Mouse (Mus musculus) lung, embryonic 15.5 days (tissue): ENCODE measurements around the gene Wnt9a. TPM values are rescaled to one million over a fixed set of nuclear protein-coding genes. Genes with fewer than 3 reads are reported as not detected.
A peak's percentile ranks its signal among the peaks of the same experiment; 100 is the strongest.

Source experiments
- ATAC-seq: fragments of 200-750 bp; cut with Nextera tagmentation; 2 replicates; pipeline ENCODE4 v1.8.0; 2017; ENCODE audit warnings: moderate number of reproducible peaks, borderline replicate concordance; ENCODE audit not compliant: low FRiP score, low TSS enrichment; ENCODE audit errors: extremely low read depth
- H3K27ac ChIP-seq: fragments of 300-500 bp; sonication (generic); 2 replicates; pipeline ENCODE4 v1.5.1; 2015; ENCODE audit warnings: moderate library complexity, mild to moderate bottlenecking, inconsistent platforms
- H3K27me3 ChIP-seq: fragments of 300-500 bp; sonication (generic); 2 replicates; pipeline ENCODE4 v1.6.1; 2015; ENCODE audit warnings: inconsistent platforms
- H3K36me3 ChIP-seq: fragments of 300-500 bp; sonication (generic); 2 replicates; pipeline ENCODE4 v1.6.1; 2015; ENCODE audit warnings: inconsistent platforms
- H3K4me1 ChIP-seq: fragments of 300-500 bp; sonication (generic); 2 replicates; pipeline ENCODE4 v1.6.1; 2015; ENCODE audit warnings: inconsistent platforms
- H3K4me2 ChIP-seq: fragments of 300-500 bp; sonication (generic); 2 replicates; pipeline ENCODE4 v1.6.1; 2015; ENCODE audit warnings: inconsistent platforms, mild to moderate bottlenecking, moderate library complexity
- H3K4me3 ChIP-seq: fragments of 300-500 bp; sonication (generic); 2 replicates; pipeline ENCODE4 v1.5.1; 2015; ENCODE audit warnings: mild to moderate bottlenecking, inconsistent platforms
- H3K9ac ChIP-seq: fragments of 300-500 bp; sonication (generic); 2 replicates; pipeline ENCODE4 v1.6.1; 2015; ENCODE audit warnings: inconsistent platforms
- H3K9me3 ChIP-seq: fragments of 300-500 bp; sonication (generic); 2 replicates; pipeline ENCODE4 v1.6.1; 2016; ENCODE audit warnings: inconsistent platforms
- WGBS: fragments of 180-500 bp; shearing (Covaris S2); methylation state at CpG from one replicate; pipeline ENCODE4 v1.1.7; 2015; 5-methylcytosine and 5-hydroxymethylcytosine counted together
- polyA plus RNA-seq: library from polyadenylated mRNA; unstranded; fragments of >200 nt; fragmentation: Nextera tagmentation; extraction: Ambion mirVana; gene quantifications from 2 replicates; pipeline ENCODE4 v1.2.1, GENCODE M21; 2015

Gene Wnt9a
- 3.0 and 3.1 TPM in 2 replicates for polyA plus RNA-seq

DNA sequence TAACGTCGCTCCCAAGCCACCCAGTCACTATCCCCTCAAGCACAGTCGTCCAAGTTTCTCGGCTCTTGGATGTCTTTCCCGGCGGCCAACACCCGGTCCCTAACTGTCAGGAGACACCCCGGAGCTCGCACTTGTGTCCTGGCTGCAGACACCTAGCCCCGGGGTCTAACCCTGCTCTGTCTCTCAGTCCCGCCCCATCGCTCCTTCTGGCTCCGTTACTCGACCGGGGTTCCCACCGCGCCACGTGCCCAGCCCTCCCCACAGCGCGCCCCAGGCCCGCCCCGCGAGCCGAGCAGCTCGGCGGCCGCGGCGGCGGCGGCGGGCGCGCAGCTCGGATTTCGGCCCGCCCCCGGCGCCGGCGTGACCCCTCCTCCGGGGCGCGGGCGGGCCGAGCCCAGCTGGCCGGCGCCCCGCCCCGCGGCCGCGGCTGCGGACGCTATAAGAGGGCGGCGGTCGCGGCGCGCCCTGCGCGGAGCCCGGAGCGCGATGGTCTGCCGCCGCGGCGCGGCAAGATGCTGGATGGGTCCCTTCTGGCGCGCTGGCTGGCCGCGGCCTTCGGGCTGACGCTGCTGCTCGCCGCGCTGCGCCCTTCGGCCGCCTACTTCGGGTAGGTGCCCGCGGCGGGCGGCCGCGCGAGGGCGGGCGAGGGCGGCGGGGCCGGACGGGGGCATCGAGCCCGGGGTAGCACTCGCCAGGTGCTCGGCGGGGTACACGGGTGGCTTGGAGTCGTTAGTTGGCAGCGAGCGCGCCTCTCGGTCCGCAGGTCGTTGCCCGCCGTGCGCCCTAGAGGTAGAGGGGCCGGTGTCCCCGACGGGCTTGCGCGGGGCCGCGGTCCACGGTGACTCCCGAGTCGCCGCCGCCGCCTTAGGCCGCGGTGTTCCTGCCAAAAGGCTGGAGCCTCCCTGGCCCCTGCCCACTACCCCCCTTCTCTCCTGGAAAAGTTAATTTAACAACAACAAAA lies at the start of gene Wnt9a:
Wnt9a (plus strand) TSS at position 468 of the 961 bp plus-strand sequence.
- Histone ChIP-seq H3K4me3 (peak within 1 kb of the TSS; percentile 61), H3K4me1 (peaks cover 49% of the 10 kb centered on the region), H3K9ac (peak within 1 kb of the TSS; percentile 66), H3K9me3 (no peaks in the 10 kb centered on the region), H3K4me2 (peak within 1 kb of the TSS; percentile 98), H3K36me3 (no peaks in the 10 kb centered on the region), H3K27me3 (peaks cover 83% of the 10 kb centered on the region), H3K27ac (peak within 1 kb of the TSS; percentile 45; the same call in 1 of the 2 replicates)
- WGBS, result under 1% methylated on average over 93 of the region's 128 CpGs
- peak; percentile 86 for ATAC-seq

- Histone ChIP-seq H3K9me3 (no peaks in the 10 kb centered on the region), H3K9ac (no peak overlapping the region), H3K27ac (no peak overlapping the region), H3K4me3 (no peak overlapping the region), H3K36me3 (no peaks in the 10 kb centered on the region), H3K4me1 (peaks cover 14% of the 10 kb centered on the region), H3K4me2 (no peak overlapping the region), H3K27me3 (peaks cover 12% of the 10 kb centered on the region)
- ATAC-seq, result no peak
- 52% methylated on average over 7 of the region's 7 CpGs for WGBS
Observed at GRCm38 (mm10) chr11:59259647-59260046, 47.1 kb upstream of the Wnt9a start.

GRCm38 (mm10) chr11:59260706-59261493 lies 45.8 kb upstream of the Wnt9a start:
- H3K4me2 ChIP-seq, result no peak overlapping the region
- H3K27ac ChIP-seq, result peak overlapping the region; percentile 62; the same call in 1 of the 2 replicates
- peaks cover 16% of the 10 kb centered on the region for H3K4me1 ChIP-seq
- peak; percentile 68; the same call in 1 of the 2 replicates for ATAC-seq
- H3K9ac ChIP-seq, result no peak overlapping the region
- H3K27me3 ChIP-seq, result peaks cover 24% of the 10 kb centered on the region
- 51% methylated on average over 10 of the region's 10 CpGs for WGBS
- no peak overlapping the region for H3K4me3 ChIP-seq
- H3K9me3 ChIP-seq, result no peaks in the 10 kb centered on the region
- H3K36me3 ChIP-seq, result no peaks in the 10 kb centered on the region

GRCm38 (mm10) chr11:59262308-59262707 lies 44.4 kb upstream of the Wnt9a start:
- Histone ChIP-seq H3K36me3 (no peaks in the 10 kb centered on the region), H3K9me3 (no peaks in the 10 kb centered on the region), H3K4me1 (peaks cover 16% of the 10 kb centered on the region), H3K9ac (no peak overlapping the region), H3K4me2 (no peak overlapping the region), H3K4me3 (no peak overlapping the region), H3K27ac (no peak overlapping the region), H3K27me3 (peaks cover 37% of the 10 kb centered on the region)
- no peak for ATAC-seq

DNA sequence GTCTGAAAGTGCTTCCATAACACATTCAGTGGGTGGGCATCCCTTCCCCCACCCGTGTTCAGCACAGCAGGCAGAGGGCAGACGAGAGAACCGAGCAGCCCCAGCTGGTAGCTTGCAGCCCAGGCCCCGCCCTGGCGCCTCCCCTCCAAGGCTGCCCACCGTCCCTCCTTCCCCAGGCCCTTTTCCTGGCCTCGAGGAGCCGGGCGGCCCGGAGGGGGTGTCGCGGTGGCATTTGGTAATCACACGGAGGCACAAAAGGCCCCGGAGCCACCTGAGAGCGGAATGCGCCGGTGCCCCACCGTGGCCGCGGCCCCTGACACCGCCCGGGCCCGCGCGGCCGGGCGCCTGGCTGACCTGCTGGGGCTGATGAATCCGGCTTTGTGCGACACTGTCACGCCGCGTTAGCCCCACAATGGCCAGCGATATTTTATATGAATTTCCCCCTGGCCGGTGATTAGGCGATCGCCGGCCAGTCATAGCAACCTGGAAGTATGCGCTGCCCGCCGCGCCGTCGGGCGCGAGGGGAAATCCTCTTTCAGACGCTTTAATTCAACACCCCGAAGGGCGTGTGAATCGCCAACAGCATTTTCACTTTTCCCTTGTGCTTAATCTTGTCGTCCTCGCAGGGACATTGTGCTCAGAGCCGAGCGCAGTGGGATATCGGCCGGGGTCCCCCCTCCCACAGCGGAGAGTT lies 42.7 kb upstream of the Wnt9a start:
- no peak overlapping the region for H3K27ac ChIP-seq

DNA sequence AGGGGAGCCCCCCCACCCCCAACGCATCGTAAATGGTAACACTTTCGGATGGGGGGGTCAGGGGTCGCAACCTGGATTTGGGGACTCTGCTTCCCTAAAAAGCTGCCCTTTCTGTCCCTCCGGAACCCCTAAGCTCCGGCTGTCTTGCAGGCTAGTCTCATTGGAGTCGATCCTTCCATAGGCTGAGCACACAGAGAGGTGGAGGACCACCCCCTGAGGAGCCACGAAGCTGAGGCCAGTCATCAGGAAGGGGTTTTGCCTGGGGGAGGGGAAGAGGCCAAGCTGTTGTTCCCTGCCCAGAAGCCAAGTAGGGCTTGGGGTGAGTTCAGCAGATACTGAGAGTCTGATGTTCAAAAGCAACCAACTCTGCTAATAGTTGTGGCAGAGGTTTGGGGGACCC lies 42.1 kb upstream of the Wnt9a start:
- H3K4me3 ChIP-seq, result peak overlapping the region; percentile 45
- WGBS, result 9% methylated on average over 8 of the region's 8 CpGs
- H3K36me3 ChIP-seq, result no peaks in the 10 kb centered on the region
- peaks cover 16% of the 10 kb centered on the region for H3K4me1 ChIP-seq
- H3K4me2 ChIP-seq, result peak overlapping the region; percentile 83
- peaks cover 37% of the 10 kb centered on the region for H3K27me3 ChIP-seq
- no peak for ATAC-seq
- H3K9ac ChIP-seq, result peak overlapping the region; percentile 54
- H3K27ac ChIP-seq, result no peak overlapping the region
- H3K9me3 ChIP-seq, result no peaks in the 10 kb centered on the region

More for the DNA sequence above, 42.7 kb upstream of the Wnt9a start:
- whole genome bisulfite sequencing, result 2% methylated on average over 54 of the region's 56 CpGs
- peaks cover 37% of the 10 kb centered on the region for H3K27me3 ChIP-seq
- peak; percentile 66; the same call in 1 of the 2 replicates for ATAC-seq
- H3K4me3 ChIP-seq, result peak overlapping the region; percentile 45
- peak overlapping the region; percentile 54 for H3K9ac ChIP-seq
- H3K4me1 ChIP-seq, result peaks cover 16% of the 10 kb centered on the region
- no peaks in the 10 kb centered on the region for H3K36me3 ChIP-seq
- H3K4me2 ChIP-seq, result peak overlapping the region; percentile 83
- no peaks in the 10 kb centered on the region for H3K9me3 ChIP-seq

- 53% methylated on average over 8 of the region's 8 CpGs for WGBS
- ATAC-seq, result no peak
- Histone ChIP-seq H3K9ac (no peak overlapping the region), H3K4me1 (peaks cover 16% of the 10 kb centered on the region), H3K36me3 (no peaks in the 10 kb centered on the region), H3K4me3 (no peak overlapping the region), H3K27ac (no peak overlapping the region), H3K9me3 (no peaks in the 10 kb centered on the region), H3K27me3 (peaks cover 37% of the 10 kb centered on the region), H3K4me2 (no peak overlapping the region)
Observed at GRCm38 (mm10) chr11:59265154-59265813, 41.4 kb upstream of the Wnt9a start.

GRCm38 (mm10) chr11:59266727-59267126 lies 40.0 kb upstream of the Wnt9a start:
- Histone ChIP-seq H3K9ac (no peak overlapping the region), H3K27me3 (peaks cover 37% of the 10 kb centered on the region), H3K36me3 (no peaks in the 10 kb centered on the region), H3K27ac (no peak overlapping the region), H3K4me3 (no peak overlapping the region), H3K4me1 (peaks cover 16% of the 10 kb centered on the region), H3K4me2 (no peak overlapping the region), H3K9me3 (no peaks in the 10 kb centered on the region)
- WGBS, result 32% methylated on average over 6 of the region's 6 CpGs
- ATAC-seq, result no peak

DNA sequence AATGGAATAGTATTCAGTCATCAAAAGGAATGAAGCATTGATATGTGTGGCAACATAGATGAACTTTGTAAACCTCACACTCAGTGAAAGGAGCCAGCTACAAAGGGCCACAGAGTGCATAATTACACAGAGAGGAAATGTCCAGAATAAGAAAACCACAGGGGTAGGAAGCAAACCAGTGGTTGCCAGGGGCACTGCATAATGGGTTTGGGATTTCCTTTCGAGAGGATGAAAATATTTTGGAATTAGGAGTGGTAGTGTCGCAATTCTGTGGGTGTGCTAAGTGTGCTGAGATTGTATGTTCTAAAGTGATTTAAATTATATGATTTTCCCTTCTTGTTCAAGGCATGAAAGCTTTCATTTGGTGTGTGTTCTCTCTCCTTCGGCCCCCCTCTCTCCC lies 32.5 kb upstream of the Wnt9a start:
- Histone ChIP-seq H3K27ac (no peak overlapping the region), H3K4me1 (no peaks in the 10 kb centered on the region), H3K27me3 (peaks cover 25% of the 10 kb centered on the region; the same call in 1 of the 2 replicates), H3K9me3 (no peaks in the 10 kb centered on the region), H3K4me2 (no peak overlapping the region), H3K36me3 (no peaks in the 10 kb centered on the region), H3K4me3 (no peak overlapping the region), H3K9ac (no peak overlapping the region)
- ATAC-seq, result no peak
- 87% methylated on average over 2 of the region's 3 CpGs for WGBS

GRCm38 (mm10) chr11:59276877-59277276 lies 29.9 kb upstream of the Wnt9a start:
- WGBS, result 23% methylated on average over 2 of the region's 2 CpGs
- H3K27ac ChIP-seq, result no peak overlapping the region
- no peak for ATAC-seq
- no peak overlapping the region for H3K4me2 ChIP-seq
- H3K4me1 ChIP-seq, result no peaks in the 10 kb centered on the region
- H3K36me3 ChIP-seq, result no peaks in the 10 kb centered on the region
- peaks cover 32% of the 10 kb centered on the region for H3K27me3 ChIP-seq
- H3K9ac ChIP-seq, result no peak overlapping the region
- no peak overlapping the region for H3K4me3 ChIP-seq
- H3K9me3 ChIP-seq, result no peaks in the 10 kb centered on the region

DNA sequence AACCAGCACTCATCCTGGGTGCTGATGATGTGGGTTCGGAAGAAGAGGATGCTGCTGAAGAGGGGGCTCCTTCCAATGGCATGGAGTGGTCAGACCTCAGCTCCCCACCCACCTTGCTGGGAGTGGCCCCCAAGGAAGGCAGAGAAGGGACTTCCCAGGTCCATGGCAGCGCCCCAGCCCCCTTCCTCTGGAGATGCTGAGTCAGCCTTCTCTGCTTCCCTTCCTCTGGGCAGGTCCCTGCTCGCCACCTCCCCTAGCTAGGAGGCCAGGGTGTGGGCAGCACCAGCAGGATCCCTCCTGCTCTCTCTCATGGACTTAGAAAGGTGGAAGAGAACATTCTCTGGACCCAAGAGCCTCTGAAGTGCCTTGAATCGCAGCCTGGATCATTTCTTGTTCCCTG lies 28.7 kb upstream of the Wnt9a start:
- Histone ChIP-seq H3K4me2 (no peak overlapping the region), H3K36me3 (no peaks in the 10 kb centered on the region), H3K4me3 (no peak overlapping the region), H3K9me3 (no peaks in the 10 kb centered on the region), H3K9ac (no peak overlapping the region), H3K4me1 (no peaks in the 10 kb centered on the region), H3K27ac (no peak overlapping the region), H3K27me3 (peaks cover 33% of the 10 kb centered on the region)
- no peak for ATAC-seq
- 58% methylated on average over 4 of the region's 4 CpGs for WGBS
